Mouse (Mus musculus) kidney, postnatal 14 days (tissue): ENCODE measurements around the gene Gpr176.

Experiments used
- DNase-seq: peaks from one replicate; pipeline ENCODE4 v3.0.0; 2022; ENCODE audit warnings: mixed read lengths

Gpr176 gene

DNA sequence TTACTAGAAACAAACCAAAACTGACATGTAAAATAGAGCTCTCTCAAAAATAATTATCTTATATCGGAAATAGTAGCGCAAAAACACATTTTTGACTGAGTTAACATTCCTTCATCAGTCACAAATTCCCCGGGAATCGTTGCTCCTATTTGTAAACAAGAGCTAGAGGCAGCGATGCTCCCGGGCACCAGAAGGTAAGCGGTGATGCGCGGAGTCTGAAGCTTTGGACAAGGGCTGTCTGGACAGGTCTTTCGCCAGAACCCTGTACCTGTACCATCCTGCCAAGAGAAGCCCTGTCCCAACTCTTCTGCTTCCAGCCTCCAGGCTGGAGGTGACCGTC lies 688 bp downstream of the Gpr176 start:
- DNase-seq = no peak

DNA sequence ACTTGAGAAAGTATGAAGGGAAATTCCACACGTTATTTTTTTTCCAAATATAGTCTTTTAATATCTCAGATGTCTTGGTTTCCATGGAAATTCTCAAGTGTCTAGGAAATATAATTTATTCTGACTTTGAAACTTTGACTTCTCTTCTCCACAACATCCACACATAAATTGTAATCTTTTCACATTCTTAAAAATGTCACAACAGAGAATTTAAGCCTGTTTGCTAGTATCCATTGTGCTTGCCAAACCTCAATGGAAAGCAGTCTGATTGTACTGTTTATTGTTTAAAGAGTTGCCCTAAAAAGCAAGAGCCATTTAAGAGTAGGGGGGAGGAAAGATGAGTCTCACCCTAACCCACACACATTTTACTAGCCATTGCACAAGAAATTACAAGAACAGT lies 1.4 kb downstream of the Gpr176 start:
- DNase-seq = no peak

DNA sequence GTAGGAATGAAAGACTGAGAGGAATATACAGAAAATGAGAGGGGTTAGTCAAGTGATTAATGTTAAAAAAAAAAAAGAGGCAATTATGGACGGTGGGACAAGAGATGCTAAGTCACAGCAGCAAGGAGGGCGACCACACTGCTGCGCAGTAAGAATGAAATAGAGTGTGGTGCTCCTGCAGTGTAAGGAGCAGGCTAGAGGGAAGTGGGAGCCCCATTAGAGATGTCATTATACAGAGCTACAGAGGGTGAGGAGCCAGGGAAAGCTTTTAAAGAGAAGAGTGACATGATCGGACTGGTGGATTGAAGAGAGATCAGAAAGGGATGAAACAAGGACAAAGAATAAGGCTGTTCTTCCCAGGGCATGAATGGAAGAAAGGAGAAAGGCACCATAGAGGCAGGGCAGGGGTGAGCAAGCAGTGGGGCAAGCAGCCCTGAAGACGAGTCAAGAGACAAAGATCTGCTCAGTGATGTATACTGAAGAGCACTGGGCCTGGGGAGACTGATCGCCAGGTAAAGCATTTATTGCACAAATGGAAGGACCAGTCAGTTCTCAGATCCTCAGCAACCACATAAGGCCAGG lies 18.0 kb downstream of the Gpr176 start:
- no peak for DNase-seq

DNA sequence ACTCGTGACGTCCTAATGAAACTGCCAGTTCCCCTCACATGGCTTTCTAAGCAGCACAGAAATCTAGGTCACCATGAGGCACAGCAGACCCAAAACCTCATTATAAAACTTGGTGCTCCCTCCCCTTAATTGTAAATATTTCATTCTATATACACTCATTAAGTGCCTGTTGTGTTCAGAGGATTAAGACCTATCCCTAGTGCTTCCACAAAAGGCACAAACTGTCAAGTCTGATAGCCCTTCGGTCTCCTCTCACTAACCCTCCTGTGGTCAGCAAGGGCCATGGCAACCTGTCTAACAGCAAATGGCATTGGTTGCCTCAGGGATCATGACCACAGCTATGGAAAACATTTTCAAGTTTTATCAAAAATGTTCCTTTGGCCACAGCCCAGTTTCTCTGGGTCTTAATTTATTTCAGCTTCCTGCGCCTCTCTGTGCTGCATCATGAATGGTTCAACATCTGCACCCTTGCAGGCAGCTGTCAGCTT lies 19.3 kb downstream of the Gpr176 start:
- peak; percentile 40 for DNase-seq

DNA sequence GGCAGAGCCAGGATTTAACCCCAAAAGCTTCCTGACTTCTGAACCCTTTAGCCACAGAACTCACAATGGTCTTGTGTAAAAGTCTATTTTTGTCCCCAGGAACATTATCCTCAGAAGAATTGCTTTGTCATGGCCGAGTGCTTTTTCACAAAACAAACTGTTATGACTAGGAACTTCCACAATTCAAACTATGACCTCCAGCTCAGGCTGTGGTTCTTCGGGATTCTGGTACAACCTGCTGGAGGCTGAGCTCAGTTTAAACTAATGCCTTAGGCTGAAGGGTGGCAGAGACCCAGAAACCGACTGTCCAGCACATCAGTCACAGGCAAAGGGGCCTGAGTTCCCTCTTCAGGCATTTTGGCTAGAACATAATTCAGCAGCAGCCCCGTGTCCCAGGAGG lies 19.7 kb downstream of the Gpr176 start:
- DNase-seq = peak; percentile 13

DNA sequence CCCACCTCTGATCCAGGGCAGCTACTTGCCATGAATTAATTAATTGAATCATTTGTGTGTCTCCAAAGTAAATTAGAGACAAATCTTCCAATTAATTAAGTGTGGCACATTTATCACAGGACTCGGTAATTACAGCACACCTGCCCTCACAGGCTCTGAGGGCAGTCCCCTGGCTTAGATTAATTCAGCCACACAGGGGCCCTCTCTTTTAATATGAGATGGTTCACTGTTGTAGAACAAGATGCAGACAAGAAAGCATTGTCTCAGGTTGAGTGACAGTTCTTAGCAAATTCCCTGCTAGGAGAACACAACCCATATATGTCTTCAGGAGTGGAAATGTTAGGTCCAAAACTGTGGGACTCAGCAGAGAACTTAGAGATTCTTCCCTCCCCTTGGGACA lies 27.7 kb downstream of the Gpr176 start:
- DNase-seq = no peak

DNA sequence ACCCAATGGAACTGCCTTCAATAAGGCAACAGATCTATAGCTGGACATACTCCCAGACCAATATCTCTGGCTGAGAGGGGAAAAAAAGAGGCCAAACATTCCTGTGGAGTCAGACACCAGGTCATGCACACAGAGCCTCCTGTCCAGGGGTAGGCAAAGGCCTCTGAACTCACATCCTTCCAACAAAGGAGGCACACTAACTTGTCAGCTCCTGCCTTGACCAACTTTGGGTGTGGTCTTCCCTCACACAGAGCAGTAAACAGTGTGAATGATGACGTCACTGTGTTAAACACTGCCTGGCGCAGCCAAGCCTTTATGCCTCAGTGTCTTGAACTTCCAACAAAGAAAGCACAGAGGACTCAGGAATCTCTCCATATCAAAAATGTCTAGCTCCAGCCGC lies 29.3 kb downstream of the Gpr176 start:
- DNase-seq = no peak

DNA sequence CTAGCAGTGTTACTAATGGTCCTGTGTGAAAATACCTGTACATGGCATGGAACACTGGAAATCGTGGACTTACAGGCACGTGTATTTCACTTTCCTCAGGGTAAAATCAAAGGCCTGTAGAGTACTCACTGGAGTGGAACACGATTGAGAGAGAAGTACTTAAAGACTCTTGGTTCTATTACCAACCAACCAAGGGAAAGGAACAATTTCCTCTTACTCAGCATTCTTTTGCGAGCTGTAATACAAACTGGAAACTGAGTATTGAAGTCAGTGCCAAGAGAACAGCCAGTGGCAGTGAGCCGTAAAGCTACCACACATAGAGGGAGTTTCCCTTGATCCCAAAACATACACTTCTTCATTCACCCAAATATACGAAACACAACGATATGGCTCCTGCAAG lies 31.9 kb downstream of the Gpr176 start:
- DNase-seq = no peak

DNA sequence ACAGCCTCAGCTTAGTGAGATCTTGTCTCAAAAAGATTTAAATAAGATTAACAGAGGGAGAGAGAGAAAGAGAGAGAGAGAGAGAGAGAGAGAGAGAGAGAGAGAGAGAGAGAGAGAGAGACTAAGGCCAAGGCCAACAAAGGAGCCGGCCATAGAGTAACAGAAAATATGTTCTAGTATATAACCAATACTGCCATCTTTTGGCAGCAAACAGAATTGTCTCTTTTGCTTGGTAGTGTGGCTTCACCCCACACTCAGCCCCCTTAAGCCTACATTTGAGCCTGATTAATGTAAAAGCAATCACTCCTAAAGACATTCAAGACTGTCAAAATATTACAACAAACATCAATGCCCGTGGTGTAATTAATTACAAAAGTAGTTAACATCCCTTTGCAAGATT lies 37.1 kb downstream of the Gpr176 start:
- peak; percentile 21 for DNase-seq

DNA sequence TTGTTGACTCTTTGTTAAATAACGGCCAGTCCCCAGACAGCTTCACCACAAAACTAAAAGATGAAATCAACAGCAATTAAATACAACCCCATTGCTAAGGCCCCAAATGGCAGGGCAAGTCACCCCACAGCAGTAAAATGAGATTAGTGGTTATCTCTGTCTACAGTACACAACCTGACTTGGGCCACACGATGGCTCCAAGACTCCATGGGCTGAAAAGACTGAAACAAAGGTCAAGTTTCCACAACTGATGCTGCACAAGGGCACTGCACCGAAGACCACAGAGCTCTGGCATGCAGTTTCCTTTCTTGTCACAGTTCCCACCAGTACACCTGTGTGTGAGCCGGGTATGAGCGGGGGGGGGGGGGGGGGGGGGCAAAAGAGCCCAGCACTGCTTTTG lies 50.6 kb downstream of the Gpr176 start:
- no peak for DNase-seq

DNA sequence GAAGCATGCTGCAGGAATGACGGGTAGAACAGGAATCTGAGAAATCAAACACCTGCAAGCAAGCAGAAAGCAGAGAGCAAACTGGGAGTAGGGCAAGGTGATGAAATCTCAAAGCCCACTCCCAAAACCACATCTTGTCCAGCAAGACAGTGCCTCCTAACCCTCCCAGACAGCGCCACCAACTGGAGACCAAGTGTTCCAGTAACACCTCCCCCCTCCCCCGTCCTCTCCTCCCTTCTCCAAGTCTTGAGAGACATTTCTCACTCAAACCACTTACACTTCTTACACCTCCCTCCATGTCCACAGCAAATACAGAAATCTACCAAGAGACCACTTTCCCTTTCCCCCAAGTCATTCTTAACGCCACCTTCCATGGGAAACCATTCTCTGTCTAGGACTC lies 51.4 kb downstream of the Gpr176 start:
- no peak for DNase-seq

DNA sequence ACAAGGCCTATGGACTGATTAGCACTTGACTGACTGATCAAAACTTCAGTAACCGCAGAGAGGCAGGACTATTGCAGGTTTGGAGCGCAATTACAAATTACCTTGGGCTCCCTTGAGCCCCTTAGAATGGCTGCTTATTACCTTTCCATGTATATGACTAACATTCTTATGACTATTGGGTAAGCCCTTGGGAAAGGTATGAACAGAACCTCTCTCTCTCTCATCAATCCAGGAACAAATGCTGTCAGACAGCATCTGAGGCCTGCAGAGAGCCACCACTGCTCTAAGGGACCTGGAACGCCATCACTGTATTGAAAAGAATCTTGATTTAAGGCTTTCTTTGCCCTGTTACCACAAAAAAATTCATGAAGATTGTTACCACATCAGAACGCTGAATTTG lies 52.1 kb downstream of the Gpr176 start:
- no peak for DNase-seq

DNA sequence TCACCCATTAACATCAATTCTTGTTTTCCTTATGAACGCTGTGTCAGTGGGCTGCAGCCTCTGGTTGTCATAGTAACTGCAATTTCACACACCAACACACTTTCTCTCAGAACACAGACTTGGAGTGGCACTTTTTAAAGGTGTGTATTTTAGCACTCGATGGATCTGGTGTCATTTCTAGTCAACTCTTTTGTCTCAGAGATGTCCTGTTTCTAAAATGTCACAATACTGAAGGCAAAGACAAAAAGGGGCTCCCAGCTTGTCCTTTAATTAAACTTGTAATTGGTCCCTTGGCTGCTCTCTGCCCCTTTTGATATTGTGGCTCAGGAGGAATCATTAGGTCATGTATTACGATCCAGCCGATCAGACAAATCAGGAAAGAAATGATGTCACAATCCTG lies 52.7 kb downstream of the Gpr176 start:
- DNase-seq = no peak

DNA sequence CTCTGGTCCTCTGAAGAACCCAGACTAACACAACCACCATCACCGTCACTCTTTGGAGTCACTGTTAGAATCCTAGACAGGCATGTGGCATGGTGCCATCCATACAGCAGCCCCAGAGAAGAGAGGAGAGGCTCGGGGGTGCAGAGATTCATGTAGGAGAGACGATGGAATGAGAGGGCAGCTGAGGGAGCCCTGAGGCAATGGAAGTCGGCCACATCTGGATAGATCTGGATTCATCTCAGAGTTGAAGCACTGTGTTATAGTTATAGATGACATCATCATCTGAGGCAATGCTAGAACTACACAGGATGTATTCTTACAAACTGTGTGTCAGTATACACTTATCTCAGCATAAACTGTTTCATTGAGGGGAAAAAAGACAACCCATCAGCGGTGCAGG lies 54.0 kb downstream of the Gpr176 start:
- DNase-seq = no peak

DNA sequence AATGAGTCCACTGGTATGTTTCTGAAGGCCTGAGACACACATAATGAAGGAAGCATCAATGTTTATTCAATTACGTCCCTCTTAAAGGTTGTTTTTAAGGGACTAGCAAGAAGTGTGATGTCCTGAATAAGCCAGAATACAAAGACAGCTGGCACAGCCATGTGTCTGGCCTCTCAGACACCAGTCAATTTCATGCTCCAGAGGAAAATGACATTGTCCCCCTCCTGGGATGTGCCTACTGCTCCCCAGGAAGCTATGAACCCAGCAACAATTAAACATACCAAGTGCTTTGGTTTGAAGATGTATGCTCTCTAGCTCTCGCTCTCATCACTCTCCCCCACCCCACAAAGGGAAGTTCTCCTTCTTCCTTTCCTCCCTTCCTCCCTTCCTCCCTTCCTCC lies 56.3 kb downstream of the Gpr176 start:
- DNase-seq = no peak

DNA sequence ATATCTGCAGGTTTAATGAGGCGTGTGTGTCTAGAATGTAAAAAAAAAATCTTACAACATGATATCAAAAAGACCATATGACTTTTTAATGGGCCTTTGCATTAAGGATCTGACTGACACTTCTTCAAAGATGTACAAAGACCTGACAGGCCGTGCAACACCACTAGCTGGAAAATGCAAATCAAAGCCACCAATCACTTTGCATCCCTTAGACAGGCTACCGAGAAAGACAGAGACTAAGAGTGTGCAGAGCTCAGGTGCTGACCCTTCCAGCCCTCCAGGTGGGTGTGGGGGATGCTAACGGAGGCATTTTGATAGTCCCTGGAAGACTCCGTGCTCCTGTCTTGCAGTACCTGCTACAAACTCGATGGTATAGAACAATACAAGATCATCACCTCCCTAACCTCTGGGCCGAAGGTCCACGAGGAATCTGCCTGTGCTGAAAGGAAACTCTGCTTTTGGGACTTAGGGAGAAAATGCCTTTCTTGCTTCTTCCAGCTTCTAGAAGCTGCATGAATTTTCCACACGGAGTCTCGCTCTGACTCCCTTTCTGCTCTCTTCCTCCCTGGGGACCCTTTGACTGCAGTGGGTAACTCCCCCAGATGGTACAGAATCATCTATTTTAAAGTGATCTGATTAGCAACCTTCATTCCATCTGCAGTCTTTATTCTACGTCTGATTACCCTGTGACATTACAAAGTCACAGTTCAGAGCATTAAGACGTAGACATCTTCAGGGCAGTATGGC lies 57.4 kb downstream of the Gpr176 start:
- no peak for DNase-seq

DNA sequence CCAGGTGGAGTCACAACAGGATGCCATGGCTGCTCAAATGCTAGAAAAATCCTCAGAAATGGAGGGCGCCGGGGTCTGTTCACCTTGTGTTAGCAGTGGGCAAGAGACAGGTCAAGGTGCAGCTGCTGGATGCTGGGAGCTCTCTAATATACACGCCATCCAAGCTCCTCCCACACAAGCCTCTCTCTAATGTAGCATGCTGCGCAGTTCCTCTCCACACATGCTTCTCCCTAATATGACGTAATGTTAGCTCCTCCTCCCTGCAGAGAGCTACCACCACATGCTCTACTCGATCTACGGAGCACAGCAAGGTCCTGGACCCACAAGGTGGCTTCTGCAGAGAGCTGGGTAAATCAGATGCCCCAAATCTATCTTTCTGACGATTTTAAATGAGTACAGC lies 65.7 kb downstream of the Gpr176 start:
- no peak for DNase-seq

DNA sequence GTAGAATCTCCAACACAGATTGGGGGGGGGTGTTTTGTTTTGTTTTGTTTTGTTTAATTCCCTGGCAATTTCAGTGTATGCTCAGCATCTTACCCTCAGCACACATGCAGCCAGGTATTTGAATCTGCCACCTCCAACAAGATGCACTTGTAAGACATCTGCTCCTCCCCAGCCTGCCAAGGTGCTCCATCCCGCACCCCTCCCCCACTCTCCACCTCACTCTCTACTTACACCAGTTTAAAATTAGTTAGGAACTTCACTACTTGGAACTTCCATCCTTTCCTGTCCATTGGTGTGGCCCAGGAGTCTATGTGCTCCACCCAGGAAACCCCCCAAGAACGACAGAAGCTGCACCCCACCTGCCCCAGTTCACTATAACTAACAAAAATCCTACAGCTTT lies 66.3 kb downstream of the Gpr176 start:
- DNase-seq = no peak

DNA sequence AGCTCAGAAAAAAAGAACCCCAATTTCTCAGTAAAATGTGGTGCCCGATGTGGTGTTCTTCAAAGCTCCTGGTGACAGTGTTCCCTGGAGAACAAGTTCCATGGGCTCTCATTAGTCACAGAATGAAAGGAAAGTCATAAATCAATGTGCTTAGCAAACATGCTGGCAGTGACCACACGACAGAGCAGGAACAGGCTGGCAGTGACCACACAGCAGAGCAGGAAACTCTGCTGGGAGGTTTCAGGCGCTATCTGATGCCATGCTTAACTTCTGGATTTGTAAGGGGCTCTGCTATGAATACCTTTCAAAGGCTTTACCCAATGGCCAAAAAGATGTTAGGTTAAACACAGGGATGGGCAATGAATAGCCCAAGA lies 66.7 kb downstream of the Gpr176 start:
- DNase-seq = no peak

DNA sequence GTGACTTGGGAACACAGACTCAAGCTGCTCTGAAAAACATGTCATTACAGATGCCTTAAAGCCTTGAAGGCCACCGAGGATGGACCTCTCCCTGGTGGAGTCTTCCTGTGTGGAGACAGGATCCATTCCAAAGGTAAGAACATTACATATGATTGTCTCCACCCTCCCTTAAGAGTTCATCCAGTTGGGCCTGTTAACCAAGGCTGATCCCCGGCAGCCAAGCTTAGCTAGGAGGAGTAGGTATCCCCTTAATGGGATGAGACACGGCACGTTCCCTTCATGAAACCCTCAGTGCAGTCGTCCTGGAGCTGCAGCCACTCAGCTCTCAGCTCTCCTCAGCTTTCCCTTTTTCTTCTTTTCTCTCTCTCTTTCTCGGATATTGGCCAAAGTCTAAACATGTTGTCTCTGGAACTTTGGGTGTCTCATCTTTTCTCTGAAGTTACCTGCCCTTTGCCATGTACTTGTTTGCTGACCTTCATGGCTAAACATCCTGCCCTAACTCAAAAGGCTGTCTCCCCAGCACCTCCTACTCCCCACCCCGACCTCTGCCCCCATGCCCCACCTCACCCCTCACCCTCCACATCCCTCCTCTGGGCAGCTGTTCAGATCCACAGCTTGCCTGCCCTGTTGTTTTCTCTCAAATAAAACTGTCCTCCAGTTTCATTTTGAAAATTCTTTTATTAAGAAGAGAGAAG lies 67.2 kb downstream of the Gpr176 start:
- DNase-seq = no peak

DNA sequence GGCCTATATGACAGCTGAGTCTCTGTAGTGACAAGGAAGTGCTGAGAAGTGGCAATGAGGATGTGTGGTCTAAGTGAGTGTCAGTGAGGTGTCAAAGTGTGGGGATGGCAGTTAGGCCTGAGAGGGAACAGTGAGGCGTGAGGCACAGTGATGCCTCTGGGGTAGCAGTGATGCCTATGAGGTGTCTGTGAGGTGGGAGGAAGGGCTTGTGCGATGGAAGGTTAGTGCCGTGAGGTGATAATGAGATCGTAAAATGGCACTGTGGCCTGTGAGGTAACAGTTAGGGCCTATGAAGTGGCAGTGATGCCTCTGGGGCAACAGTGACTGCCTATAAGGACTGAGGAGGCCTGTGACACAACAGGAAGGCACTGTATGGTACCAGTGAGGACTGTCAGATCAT lies 69.8 kb downstream of the Gpr176 start:
- no peak for DNase-seq

DNA sequence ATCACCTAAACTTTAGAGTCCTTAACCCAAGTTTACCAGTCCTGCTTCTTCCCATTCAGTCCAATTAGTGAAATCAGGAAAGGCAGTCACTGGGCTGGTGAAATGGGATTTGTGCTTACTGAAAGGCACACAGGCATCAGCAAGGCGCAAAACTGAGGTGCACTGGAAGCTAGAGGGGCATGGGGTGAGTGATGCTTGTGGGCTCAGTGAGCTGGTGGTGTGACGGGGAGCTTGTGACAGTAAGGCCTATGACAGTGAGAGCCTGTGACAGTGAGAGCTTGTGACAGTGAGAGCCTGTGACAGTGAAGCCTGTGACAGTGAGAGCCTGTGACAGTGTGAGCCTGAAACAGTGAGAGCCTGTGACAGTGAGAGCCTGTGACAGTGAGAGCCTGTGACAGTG lies 71.6 kb downstream of the Gpr176 start:
- no peak for DNase-seq

DNA sequence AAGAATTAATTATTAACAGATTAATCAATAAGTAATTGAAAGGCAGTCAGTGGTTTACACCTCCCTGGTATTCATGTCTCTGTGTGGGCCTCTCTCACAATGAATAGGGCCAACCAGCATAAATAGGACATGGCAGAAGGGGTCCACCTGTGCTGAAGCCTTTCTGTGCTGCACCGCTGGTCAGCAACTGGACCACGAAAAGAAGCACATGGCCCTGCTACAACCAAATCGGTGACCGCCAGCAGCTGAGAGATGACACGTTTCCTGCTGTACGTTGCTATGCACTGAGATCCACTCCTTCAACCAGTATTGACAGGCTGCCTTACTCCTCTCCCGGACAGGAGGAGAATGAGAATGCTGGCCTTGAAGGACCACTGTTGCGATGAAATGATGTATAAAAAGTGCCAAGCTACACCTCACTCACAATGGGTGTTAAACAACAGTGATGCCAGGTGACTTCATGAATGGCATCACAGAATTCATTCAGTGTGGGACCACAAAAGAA lies 72.1 kb downstream of the Gpr176 start:
- no peak for DNase-seq

DNA sequence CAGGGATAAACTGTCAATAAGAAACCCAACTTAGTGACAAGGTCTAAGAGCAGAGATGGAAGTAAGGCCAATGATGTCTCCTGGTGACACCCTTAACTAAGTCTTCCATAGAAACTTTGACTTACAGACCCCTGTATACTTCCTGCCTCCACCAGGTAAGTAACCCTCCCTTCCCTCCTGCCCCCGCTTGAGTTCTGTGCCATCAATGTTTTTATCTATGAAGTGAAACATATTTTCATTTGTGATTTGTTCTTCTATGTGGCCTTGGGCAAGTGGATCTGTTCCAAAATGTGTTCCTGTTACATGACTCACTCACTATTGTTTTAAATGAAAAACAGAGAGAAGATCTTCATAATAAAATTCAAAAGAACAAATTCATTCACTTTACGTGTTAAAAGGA lies 73.2 kb downstream of the Gpr176 start:
- no peak for DNase-seq
